Mouse (Mus musculus): Measurements from ENCODE around the gene Tex261. TPM values are rescaled to one million over a fixed set of nuclear protein-coding genes. Genes with fewer than 3 reads are reported as not detected.
A peak's percentile ranks its signal among the peaks of the same experiment; 100 is the strongest.

Tex261 gene
- polyA plus RNA-seq, 1 experiment from 2014 or later = 68.0 TPM

DNA sequence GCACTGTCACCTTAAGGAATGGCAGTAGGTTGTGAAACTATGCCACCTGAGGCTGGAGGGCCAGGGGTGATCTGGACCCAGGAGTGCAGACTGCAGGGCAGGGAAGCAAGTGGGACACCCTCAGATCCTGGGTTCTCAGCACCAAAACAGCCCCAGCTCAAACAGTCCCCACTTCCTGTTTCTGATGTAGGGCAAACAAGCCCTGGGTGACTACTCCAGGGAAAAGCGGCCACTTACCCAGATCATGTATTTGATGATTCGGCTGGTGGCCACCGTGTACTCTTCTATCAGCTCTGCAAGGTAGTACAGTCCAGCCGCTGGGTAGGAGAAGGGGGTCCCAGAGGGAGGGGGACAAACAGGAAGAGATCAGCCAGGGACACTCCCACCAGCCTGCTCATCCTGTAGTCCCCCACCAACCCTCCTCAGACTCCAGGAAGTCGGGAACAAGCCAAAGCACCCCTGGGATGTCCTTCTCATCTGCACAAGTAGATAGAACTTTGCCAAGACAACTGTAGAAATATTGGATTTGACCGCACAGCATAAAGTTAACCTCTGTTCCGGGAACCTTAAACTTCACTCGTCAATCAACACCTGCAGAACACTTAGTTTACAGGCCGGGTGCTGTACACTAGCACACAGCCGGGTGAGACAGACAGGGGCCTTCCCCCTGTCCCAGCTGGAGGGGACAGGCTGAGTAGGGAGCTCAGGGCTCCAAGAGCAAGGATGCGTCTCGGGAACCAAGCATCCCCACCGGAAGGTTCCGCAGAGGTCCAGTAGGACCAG lies 641 bp downstream of the Tex261 start:
- Histone ChIP-seq H3K27me3 (ENCODE audit: control insufficient read depth, insufficient read depth, low read length) (no peaks in the 10 kb centered on the region), H3K9me3 (ENCODE audit: control insufficient read depth, low read length) (no peaks in the 10 kb centered on the region), H3K4me2 (ENCODE audit: low read depth, low read length, severe bottlenecking) (peak overlapping the region; percentile 83), H3K4me3 (ENCODE audit: low read depth, low read length) (peak overlapping the region; percentile 81), H3K27ac (ENCODE audit: low read depth, low read length) (no peak overlapping the region), H3K4me1 (replicated peaks; ENCODE audit: control insufficient read depth, insufficient read depth, low read length) (peaks cover 10% of the 10 kb centered on the region), H3K36me3 (ENCODE audit: control insufficient read depth, insufficient read depth, low read length) (no peaks in the 10 kb centered on the region), H3K9ac (ENCODE audit: low read length) (peak overlapping the region; percentile 85)
- 2% methylated on average over 14 of the region's 14 CpGs for WGBS
- no peak for ATAC-seq (replicated peaks; ENCODE audit: low FRiP score)
- peak; percentile 58 for DNase-seq (ENCODE audit: low spot score)

DNA sequence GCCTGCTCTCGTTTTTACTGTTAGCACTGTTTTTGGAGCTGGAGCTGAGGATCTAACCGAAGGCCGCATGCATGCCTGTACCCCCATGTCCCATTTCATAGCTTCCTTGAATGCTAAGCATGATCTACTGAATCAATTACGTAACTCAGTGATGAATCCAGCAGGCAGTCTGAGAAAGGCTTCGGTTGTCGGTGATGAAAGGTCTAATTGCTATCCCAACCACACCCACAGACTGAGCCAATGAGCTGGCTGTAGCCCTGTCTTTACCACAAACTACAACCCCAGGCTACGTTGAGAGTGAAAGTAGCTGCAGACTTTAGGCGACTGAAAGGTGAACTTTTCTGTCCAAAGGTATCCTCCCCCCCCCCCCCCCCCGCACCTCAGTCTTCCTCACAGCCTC lies 1.5 kb downstream of the Tex261 start:
- no peak for DNase-seq (ENCODE audit: low spot score)
- no peaks in the 10 kb centered on the region for H3K27me3 ChIP-seq (ENCODE audit: control insufficient read depth, insufficient read depth, low read length)
- ATAC-seq (replicated peaks; ENCODE audit: low FRiP score) = no peak
- H3K4me1 ChIP-seq (replicated peaks; ENCODE audit: control insufficient read depth, insufficient read depth, low read length) = peaks cover 10% of the 10 kb centered on the region
- no peak overlapping the region for H3K27ac ChIP-seq (ENCODE audit: low read depth, low read length)
- WGBS = 66% methylated on average over 9 of the region's 9 CpGs
- H3K9ac ChIP-seq (ENCODE audit: low read length) = peak overlapping the region; percentile 85; the same call in 1 of the 2 replicates
- no peaks in the 10 kb centered on the region for H3K9me3 ChIP-seq (ENCODE audit: control insufficient read depth, low read length)
- peak overlapping the region; percentile 81 for H3K4me3 ChIP-seq (ENCODE audit: low read depth, low read length)
- H3K4me2 ChIP-seq (ENCODE audit: low read depth, low read length, severe bottlenecking) = peak overlapping the region; percentile 83
- H3K36me3 ChIP-seq (ENCODE audit: control insufficient read depth, insufficient read depth, low read length) = peaks cover 3% of the 10 kb centered on the region; the same call in 1 of the 2 replicates

DNA sequence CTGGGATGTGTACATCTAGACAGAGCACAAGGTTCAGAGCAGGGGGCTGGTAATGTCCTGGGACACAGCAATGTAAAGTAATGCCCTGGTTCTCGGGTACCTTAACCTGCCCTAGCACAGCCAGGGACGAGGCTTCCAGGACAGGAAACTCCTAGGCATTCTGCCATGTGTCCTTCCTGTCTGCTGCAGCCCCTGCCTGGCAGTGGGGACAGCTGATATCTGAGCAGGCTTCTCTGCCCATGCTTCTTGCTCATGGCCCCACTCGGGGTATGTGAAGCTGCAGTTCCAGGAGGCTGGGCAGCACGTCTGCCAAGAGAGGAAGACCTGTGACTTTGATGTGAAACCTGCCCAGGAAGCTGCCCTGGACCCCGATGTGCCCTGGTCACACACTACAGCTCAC lies 7.1 kb downstream of the Tex261 start:
- Histone ChIP-seq H3K9me3 (ENCODE audit: control insufficient read depth, low read length) (no peaks in the 10 kb centered on the region), H3K4me2 (ENCODE audit: low read depth, low read length, severe bottlenecking) (no peak overlapping the region), H3K4me3 (ENCODE audit: low read depth, low read length) (no peak overlapping the region), H3K36me3 (ENCODE audit: control insufficient read depth, insufficient read depth, low read length) (peaks cover 3% of the 10 kb centered on the region; the same call in 1 of the 2 replicates), H3K4me1 (replicated peaks; ENCODE audit: control insufficient read depth, insufficient read depth, low read length) (no peaks in the 10 kb centered on the region), H3K27me3 (ENCODE audit: control insufficient read depth, insufficient read depth, low read length) (peaks cover 5% of the 10 kb centered on the region; the same call in 1 of the 2 replicates), H3K9ac (ENCODE audit: low read length) (no peak overlapping the region), H3K27ac (ENCODE audit: low read depth, low read length) (no peak overlapping the region)
- DNase-seq (ENCODE audit: low spot score) (no peak), ATAC-seq (replicated peaks; ENCODE audit: low FRiP score) (no peak)
- WGBS = 85% methylated on average over 5 of the region's 5 CpGs

DNA sequence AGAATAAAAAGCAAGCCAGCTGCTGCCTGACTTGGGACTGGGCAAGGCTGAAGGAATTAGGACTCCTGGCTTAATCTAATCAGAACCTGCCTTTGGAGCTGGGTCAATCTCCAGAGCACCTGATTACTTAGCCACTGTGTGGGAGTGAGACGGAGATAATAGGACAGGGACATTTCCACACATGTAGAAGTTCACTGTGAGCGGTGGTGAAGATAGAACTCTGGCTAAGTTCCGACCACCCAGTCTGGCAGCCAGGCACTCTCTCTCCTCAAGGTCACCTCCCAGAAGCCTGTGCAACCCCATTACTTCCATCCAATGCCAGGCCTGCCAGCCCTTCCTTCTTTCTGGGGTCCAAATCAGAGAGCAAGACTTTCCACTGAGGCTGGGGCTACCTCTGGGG lies 8.6 kb downstream of the Tex261 start:
- H3K4me1 ChIP-seq (replicated peaks; ENCODE audit: control insufficient read depth, insufficient read depth, low read length) = no peaks in the 10 kb centered on the region; the same call in 1 of the 2 replicates
- no peak overlapping the region for H3K4me3 ChIP-seq (ENCODE audit: low read depth, low read length)
- no peak overlapping the region for H3K27ac ChIP-seq (ENCODE audit: low read depth, low read length)
- H3K36me3 ChIP-seq (ENCODE audit: control insufficient read depth, insufficient read depth, low read length) = peaks cover 3% of the 10 kb centered on the region; the same call in 1 of the 2 replicates
- no peak overlapping the region for H3K4me2 ChIP-seq (ENCODE audit: low read depth, low read length, severe bottlenecking)
- WGBS = 93% methylated on average over 3 of the region's 3 CpGs
- peaks cover 14% of the 10 kb centered on the region for H3K27me3 ChIP-seq (ENCODE audit: control insufficient read depth, insufficient read depth, low read length)
- DNase-seq (ENCODE audit: low spot score) (no peak), ATAC-seq (replicated peaks; ENCODE audit: low FRiP score) (no peak)
- no peak overlapping the region for H3K9ac ChIP-seq (ENCODE audit: low read length)
- no peaks in the 10 kb centered on the region for H3K9me3 ChIP-seq (ENCODE audit: control insufficient read depth, low read length)

DNA sequence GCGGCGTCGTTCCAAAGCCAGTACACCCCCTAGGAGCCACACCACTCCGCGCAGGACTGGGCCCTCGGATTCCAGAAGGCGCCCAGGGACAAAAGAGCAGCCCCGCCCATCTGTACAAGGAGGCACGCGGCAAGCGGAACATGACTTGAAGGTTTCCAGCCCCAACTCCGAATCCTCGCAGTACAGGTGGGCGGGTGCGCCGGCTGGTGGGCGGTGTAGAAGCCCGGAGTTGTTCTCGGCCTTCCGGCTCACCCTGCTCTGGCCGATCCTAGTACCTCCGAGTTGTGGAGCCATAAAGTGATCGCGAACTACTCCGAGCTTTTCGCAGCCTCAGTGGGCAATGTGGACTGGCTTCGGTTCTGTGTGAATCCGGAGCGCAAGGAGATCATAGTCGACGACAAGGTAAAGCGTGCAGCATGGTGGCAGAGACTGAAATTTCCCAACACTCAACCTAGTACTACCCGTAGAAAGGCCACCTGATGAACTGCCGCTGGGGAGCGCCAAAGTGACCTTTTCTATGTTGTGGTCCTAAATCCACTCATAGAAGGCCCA lies 12.7 kb downstream of the Tex261 start:
- Histone ChIP-seq H3K4me3 (ENCODE audit: low read depth, low read length) (peak overlapping the region; percentile 4; the same call in 1 of the 2 replicates), H3K27me3 (ENCODE audit: control insufficient read depth, insufficient read depth, low read length) (peaks cover 42% of the 10 kb centered on the region), H3K36me3 (ENCODE audit: control insufficient read depth, insufficient read depth, low read length) (no peaks in the 10 kb centered on the region; the same call in 1 of the 2 replicates), H3K9ac (ENCODE audit: low read length) (peak overlapping the region; percentile 1; the same call in 1 of the 2 replicates), H3K9me3 (ENCODE audit: control insufficient read depth, low read length) (no peaks in the 10 kb centered on the region), H3K4me2 (ENCODE audit: low read depth, low read length, severe bottlenecking) (peak overlapping the region; percentile 40), H3K27ac (ENCODE audit: low read depth, low read length) (no peak overlapping the region), H3K4me1 (replicated peaks; ENCODE audit: control insufficient read depth, insufficient read depth, low read length) (no peaks in the 10 kb centered on the region; the same call in 1 of the 2 replicates)
- DNase-seq (ENCODE audit: low spot score) (peak; percentile 61), ATAC-seq (replicated peaks; ENCODE audit: low FRiP score) (peak; percentile 68)
- WGBS = under 1% methylated on average over 35 of the region's 35 CpGs

DNA sequence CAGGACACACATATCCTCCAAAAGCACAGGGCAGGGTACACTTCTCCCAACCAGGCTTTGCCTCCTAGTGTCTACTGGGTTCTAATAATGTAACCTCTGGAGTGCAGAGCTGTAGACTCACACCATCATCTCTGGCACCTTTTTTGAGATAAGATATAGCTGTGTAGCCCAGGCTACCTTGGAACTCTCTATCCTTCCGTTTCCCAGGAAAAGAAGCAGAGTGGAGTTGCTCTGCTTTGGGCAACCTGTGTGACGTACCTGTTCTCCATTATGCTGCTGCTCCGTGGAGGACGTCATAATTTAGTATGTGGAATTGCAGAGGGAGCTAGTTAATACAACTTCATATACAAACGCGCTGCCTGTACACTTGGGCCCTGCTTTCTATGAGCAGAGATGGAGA lies 13.3 kb downstream of the Tex261 start, which contains the start of gene Ankrd53:
Gene Ankrd53, plus strand, starts transcription at position 301 of the 400 bp plus-strand sequence.
- H3K36me3 ChIP-seq (ENCODE audit: control insufficient read depth, insufficient read depth, low read length) = no peaks in the 10 kb centered on the region; the same call in 1 of the 2 replicates
- DNase-seq (ENCODE audit: low spot score) = no peak
- peak within 1 kb of the TSS; percentile 4; the same call in 1 of the 2 replicates for H3K4me3 ChIP-seq (ENCODE audit: low read depth, low read length)
- H3K27ac ChIP-seq (ENCODE audit: low read depth, low read length) = no peak within 1 kb of the TSS
- peak within 1 kb of the TSS; percentile 40 for H3K4me2 ChIP-seq (ENCODE audit: low read depth, low read length, severe bottlenecking)
- 0 out of 2 replicates have a peak, but pooled peaks have one; percentile 13 for ATAC-seq (replicated peaks; ENCODE audit: low FRiP score)
- H3K9ac ChIP-seq (ENCODE audit: low read length) = peak within 1 kb of the TSS; percentile 1; the same call in 1 of the 2 replicates
- H3K9me3 ChIP-seq (ENCODE audit: control insufficient read depth, low read length) = no peaks in the 10 kb centered on the region
- 19% methylated on average over 6 of the region's 6 CpGs for WGBS
- peaks cover 48% of the 10 kb centered on the region for H3K27me3 ChIP-seq (ENCODE audit: control insufficient read depth, insufficient read depth, low read length)
- H3K4me1 ChIP-seq (replicated peaks; ENCODE audit: control insufficient read depth, insufficient read depth, low read length) = no peaks in the 10 kb centered on the region; the same call in 1 of the 2 replicates

DNA sequence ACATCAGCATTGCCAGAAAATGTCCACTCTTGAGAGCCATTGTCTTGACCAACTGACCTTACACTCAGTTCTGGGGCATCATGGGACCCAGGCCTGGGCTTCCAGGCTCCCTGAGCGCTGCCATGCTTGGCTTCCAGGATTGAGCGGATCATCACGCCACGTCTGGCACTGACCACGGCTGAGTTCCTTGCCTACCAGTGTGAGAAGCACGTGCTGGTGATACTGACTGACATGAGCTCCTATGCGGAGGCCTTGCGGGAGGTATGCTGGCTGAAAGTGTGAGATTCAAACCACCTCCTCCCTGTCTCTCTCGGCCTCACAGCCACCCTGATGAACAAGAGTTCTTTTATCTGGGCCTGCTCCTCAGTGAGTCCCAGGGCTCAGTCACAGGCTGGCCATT lies 19.6 kb downstream of the Tex261 start:
- Histone ChIP-seq H3K27me3 (ENCODE audit: control insufficient read depth, insufficient read depth, low read length) (peaks cover 30% of the 10 kb centered on the region), H3K9me3 (ENCODE audit: control insufficient read depth, low read length) (no peaks in the 10 kb centered on the region), H3K4me2 (ENCODE audit: low read depth, low read length, severe bottlenecking) (no peak overlapping the region), H3K9ac (ENCODE audit: low read length) (no peak overlapping the region), H3K4me1 (replicated peaks; ENCODE audit: control insufficient read depth, insufficient read depth, low read length) (no peaks in the 10 kb centered on the region), H3K27ac (ENCODE audit: low read depth, low read length) (no peak overlapping the region), H3K36me3 (ENCODE audit: control insufficient read depth, insufficient read depth, low read length) (no peaks in the 10 kb centered on the region), H3K4me3 (ENCODE audit: low read depth, low read length) (no peak overlapping the region)
- 70% methylated on average over 9 of the region's 9 CpGs for WGBS
- DNase-seq (ENCODE audit: low spot score) (no peak), ATAC-seq (replicated peaks; ENCODE audit: low FRiP score) (no peak)

DNA sequence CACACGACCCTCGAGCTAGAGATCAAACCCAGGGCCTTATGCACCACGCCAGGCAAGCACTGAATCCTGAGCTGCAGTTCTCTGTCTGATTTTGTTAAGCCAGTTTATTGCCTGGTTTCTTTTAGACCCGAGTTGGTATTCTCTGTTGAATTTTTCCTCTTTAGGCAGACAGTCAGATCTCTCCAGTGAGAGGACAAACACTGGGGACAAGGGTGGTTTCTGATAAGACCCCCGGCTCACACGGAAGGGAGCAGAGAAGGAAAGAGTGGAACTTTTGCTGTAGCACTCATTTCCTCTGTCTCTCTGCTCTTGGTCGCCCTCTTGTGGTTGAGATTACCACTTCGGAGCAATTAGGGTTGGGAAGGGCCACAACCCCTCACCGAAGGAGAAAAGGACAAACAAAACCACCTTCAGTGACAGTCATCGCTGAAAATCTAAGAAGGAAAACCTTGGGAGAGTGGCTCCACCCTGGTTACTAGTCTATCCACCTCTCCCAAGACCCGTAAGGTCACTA lies 25.4 kb downstream of the Tex261 start:
- WGBS = 5% methylated on average over 11 of the region's 11 CpGs
- ATAC-seq (replicated peaks; ENCODE audit: low FRiP score) (peak; percentile 36; the same call in 1 of the 2 replicates), DNase-seq (ENCODE audit: low spot score) (peak; percentile 80)
- Histone ChIP-seq H3K27me3 (ENCODE audit: control insufficient read depth, insufficient read depth, low read length) (peaks cover 2% of the 10 kb centered on the region), H3K9me3 (ENCODE audit: control insufficient read depth, low read length) (no peaks in the 10 kb centered on the region), H3K4me1 (replicated peaks; ENCODE audit: control insufficient read depth, insufficient read depth, low read length) (peaks cover 4% of the 10 kb centered on the region; the same call in 1 of the 2 replicates), H3K27ac (ENCODE audit: low read depth, low read length) (no peak overlapping the region), H3K9ac (ENCODE audit: low read length) (0 out of 2 replicates have a peak overlapping the region, but pooled peaks have one; percentile 35), H3K36me3 (ENCODE audit: control insufficient read depth, insufficient read depth, low read length) (no peaks in the 10 kb centered on the region), H3K4me2 (ENCODE audit: low read depth, low read length, severe bottlenecking) (no peak overlapping the region), H3K4me3 (ENCODE audit: low read depth, low read length) (no peak overlapping the region)

Data from forebrain, embryonic 11.5 days (tissue).